Mouse (Mus musculus) heart, adult 2 months (tissue): ENCODE results near the gene Acta2.

Experiments
- EP300 ChIP-seq: fragments of 200-500 bp; IDR thresholded peaks from 2 replicates; pipeline ENCODE4 v1.6.1; 2011; ENCODE audit warnings: low read depth, low read length, control low read depth; ENCODE audit not compliant: insufficient read depth
- POLR2A ChIP-seq: fragments of 200-500 bp; IDR thresholded peaks from 2 replicates; pipeline ENCODE4 v1.6.1; 2011; ENCODE audit warnings: mild to moderate bottlenecking, low read depth, low read length, control low read depth; ENCODE audit not compliant: insufficient read depth

DNA sequence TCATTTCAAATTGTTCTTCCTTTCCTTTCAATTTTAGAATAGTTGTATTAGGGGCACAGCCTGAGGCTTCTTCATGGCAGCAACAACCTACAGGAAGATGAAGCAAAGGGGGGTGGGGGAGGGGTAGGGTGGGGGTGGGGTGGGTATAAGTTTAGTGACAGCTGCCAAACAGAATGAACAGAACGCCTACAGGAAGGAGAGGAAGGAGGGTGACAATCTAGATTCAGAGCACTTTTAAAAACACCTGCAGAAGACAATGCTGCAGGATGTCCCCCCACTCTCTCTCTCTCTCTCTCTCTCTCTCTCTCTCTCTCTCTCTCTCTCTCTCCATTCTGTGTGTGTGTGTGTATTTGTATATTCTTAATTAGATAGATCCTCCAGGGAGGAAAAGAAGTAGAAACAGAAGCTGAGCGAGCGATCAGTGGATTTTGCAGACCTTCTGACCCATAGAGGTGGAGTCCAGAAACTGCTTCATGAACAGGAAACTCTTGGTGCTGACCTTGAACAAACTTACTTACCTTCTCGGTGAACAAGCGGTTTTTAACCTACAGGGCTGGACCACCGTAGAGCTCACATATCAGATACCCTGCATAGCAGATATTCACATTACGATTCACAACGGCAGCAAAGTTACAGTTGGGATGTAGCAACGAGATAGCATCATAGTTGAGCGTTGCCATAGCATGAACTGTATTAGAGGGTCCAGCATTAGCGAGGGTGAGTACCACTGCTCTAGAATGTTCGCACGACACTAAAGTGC is 32.4 kb upstream of the Acta2 start:
- TF ChIP-seq POLR2A (no peak), EP300 (no peak)
